Mouse (Mus musculus) spleen, adult 2 months (tissue): ENCODE results near the gene Pml. TPM values are rescaled to one million over a fixed set of nuclear protein-coding genes. Genes with fewer than 3 reads are reported as not detected.

ENCODE experiments used
- DNase-seq, 2 experiments: peaks; one replicate each; pipeline versions ENCODE4 v3.0.0 to v3.0.0-alpha.2; 2012 to 2021; ENCODE audit warnings: low spot score in 2 of 2, low read depth in 1 of 2
- H3K27ac ChIP-seq: fragments of 200-500 bp; 2 replicates; pipeline ENCODE4 v1.5.1; 2012; ENCODE audit warnings: low read length, inconsistent platforms; ENCODE audit not compliant: insufficient read depth
- H3K27me3 ChIP-seq: fragments of 200-500 bp; 2 replicates; pipeline ENCODE4 v1.6.1; 2012; ENCODE audit warnings: mild to moderate bottlenecking, moderate library complexity, low read length, inconsistent platforms; ENCODE audit not compliant: control insufficient read depth, insufficient read depth
- H3K36me3 ChIP-seq: fragments of 200-500 bp; 2 replicates; pipeline ENCODE4 v1.6.1; 2012; ENCODE audit warnings: mild to moderate bottlenecking, low read length, inconsistent platforms; ENCODE audit not compliant: control insufficient read depth, insufficient read depth
- H3K4me1 ChIP-seq: fragments of 200-500 bp; 2 replicates; pipeline ENCODE4 v1.6.1; 2011; ENCODE audit warnings: inconsistent platforms; ENCODE audit not compliant: control insufficient read depth, insufficient read depth, insufficient read length
- H3K4me3 ChIP-seq: fragments of 200-500 bp; 2 replicates; pipeline ENCODE4 v1.5.1; 2011; ENCODE audit warnings: mild to moderate bottlenecking, inconsistent platforms; ENCODE audit not compliant: insufficient read depth, insufficient read length; ENCODE audit errors: extremely low read depth
- CTCF ChIP-seq: fragments of 200-500 bp; IDR thresholded peaks from 2 replicates; pipeline ENCODE4 v1.5.1; 2011; ENCODE audit warnings: mild to moderate bottlenecking, inconsistent platforms; ENCODE audit not compliant: insufficient read depth, insufficient read length, insufficient replicate concordance; ENCODE audit errors: extremely low read depth
- POLR2A ChIP-seq: fragments of 200-500 bp; IDR thresholded peaks from 2 replicates; pipeline ENCODE4 v1.6.1; 2011; ENCODE audit warnings: low read depth, low read length, inconsistent platforms
- WGBS: fragments of 180-500 bp; shearing (Covaris S2); methylation state at CpG from one replicate; pipeline ENCODE4 v1.1.7; 2018; 5-methylcytosine and 5-hydroxymethylcytosine counted together
- polyA plus RNA-seq: library from polyadenylated mRNA; depleted of rRNA; stranded (reverse); fragments of >200 nt; gene quantifications from 2 replicates; pipeline ENCODE4 v1.2.3, GENCODE M21; 2012

Gene Pml
- polyA plus RNA-seq, 1 experiment, result 91.6 TPM

DNA sequence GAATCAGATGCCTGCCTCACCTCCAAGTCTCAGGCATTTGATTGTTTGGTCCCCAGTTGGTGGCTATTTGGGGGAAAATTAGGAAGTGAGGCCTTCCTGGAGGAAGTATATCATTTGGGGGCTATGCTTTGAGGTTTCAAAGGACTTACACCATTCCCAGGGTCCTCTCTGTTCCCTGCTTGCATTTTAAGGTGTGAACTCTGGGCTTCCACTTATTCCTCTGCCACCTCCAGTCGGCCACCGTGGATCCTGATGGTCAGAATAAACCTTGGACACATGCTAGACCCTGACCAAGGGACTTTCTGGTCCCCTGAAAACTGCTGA lies 39.3 kb downstream of the Pml start:
- DNase-seq, result no peak
- Histone ChIP-seq H3K27me3 (no peaks in the 10 kb centered on the region), H3K27ac (no peak overlapping the region), H3K36me3 (no peaks in the 10 kb centered on the region), H3K4me1 (no peaks in the 10 kb centered on the region), H3K4me3 (no peak overlapping the region)
- TF ChIP-seq POLR2A (no peak), CTCF (no peak)
- 65% methylated on average over 2 of the region's 2 CpGs for WGBS

DNA sequence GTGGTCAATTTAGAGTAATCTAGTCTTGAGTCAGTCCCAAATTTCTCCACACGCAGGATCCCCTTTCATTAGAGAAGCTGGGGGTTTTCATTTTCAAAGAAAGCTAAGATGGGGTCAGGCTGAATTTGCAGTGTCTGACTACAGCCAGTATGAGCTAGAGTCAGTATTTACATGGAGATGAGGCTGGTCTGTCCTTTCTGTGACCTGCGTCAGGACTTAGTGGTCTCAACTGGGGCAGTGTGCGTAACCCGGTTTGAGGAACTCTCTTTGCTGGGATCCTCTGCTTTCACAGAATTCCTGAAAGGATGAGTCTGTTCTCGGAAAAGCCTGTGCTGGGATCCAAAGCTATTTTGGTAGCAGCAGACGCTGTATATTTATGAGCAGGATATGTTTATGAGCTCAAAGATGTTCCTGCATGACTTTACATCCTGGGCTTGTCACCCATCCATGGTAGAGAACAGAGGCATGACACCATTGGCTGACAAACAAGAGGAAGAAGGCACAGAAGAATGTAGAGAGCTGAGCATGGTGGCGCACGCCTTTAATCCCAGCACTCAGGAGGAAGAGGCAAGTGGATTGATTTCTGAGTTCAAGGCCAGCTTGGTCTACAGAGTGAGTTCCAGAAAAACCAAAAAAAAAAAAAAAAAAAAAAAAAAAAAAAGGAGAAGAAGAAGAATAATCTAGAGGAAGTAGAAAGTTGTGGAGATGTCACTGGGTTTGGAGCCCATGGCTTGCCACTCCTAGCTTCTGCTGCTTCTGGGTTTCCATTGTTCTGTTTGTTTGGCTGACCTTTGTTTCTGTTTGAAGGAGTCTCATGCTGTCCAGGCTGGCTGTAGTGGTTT lies 39.9 kb downstream of the Pml start:
- no peak overlapping the region for H3K4me3 ChIP-seq
- DNase-seq, result no peak
- no peaks in the 10 kb centered on the region for H3K4me1 ChIP-seq
- TF ChIP-seq CTCF, result no peak
- TF ChIP-seq POLR2A, result no peak
- no peak overlapping the region for H3K27ac ChIP-seq
- no peaks in the 10 kb centered on the region for H3K27me3 ChIP-seq
- no peaks in the 10 kb centered on the region for H3K36me3 ChIP-seq
- 85% methylated on average over 8 of the region's 8 CpGs for WGBS

DNA sequence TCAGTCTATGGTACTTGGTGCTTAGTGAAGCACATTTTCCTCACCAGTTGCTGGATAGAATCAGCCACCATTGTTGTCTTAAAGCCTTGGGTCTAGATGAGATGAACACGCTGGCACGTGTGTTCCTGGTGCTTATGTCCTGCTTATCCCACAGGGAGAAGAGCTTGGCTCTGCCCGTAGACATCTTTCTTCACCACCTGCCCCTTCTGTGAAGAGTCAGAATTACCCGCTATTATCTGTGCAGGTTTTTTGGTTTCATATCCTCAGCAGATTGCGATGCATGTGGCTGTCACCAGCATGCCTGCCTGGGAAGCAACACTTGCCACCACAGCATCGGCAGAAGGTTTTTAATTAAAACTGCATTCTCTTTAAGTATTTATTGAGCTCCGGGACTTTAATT lies 43.6 kb downstream of the Pml start:
- Histone ChIP-seq H3K36me3 (no peaks in the 10 kb centered on the region), H3K4me3 (no peak overlapping the region), H3K4me1 (no peaks in the 10 kb centered on the region), H3K27ac (no peak overlapping the region), H3K27me3 (peaks cover 17% of the 10 kb centered on the region)
- no peak for DNase-seq
- 89% methylated on average over 7 of the region's 7 CpGs for WGBS
- no peak for TF ChIP-seq CTCF
- no peak for TF ChIP-seq POLR2A

DNA sequence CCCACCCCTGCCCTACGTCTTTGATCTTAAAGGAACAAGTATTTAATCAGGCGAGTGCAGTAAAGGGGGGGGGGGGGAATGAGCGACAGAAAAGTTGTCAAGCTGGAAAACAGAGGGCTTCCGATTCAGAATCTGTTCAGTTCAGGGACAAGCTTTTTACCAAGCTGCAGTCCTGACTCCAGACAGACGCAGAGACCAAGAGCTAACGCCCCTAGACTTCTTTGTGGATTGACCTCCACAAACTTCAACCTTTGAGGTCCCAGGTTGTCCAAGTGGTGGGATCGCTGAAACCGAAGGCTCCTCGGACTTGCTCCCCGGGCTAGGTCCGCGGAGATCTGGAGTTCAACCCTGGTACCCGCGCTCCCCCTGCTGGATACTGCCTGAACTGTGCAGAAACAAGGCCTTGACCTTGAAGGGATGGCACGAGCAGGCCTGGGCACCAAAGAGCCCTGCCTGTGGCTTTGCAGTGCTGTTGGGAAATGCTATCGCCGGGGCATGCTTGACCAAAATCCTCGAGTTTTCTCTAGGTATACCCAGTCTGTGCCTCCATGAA lies 45.1 kb downstream of the Pml start:
- WGBS, result 2% methylated on average over 18 of the region's 18 CpGs
- 0 out of 2 replicates have a peak, but pooled peaks cover 2% of the 10 kb centered on the region for H3K4me1 ChIP-seq
- H3K4me3 ChIP-seq, result peak overlapping the region; percentile 58
- no peak for TF ChIP-seq POLR2A
- TF ChIP-seq CTCF, result peak; percentile 97
- H3K27me3 ChIP-seq, result peaks cover 17% of the 10 kb centered on the region
- no peaks in the 10 kb centered on the region for H3K36me3 ChIP-seq
- no peak overlapping the region for H3K27ac ChIP-seq
- peak; percentile 73 to 91 for DNase-seq

DNA sequence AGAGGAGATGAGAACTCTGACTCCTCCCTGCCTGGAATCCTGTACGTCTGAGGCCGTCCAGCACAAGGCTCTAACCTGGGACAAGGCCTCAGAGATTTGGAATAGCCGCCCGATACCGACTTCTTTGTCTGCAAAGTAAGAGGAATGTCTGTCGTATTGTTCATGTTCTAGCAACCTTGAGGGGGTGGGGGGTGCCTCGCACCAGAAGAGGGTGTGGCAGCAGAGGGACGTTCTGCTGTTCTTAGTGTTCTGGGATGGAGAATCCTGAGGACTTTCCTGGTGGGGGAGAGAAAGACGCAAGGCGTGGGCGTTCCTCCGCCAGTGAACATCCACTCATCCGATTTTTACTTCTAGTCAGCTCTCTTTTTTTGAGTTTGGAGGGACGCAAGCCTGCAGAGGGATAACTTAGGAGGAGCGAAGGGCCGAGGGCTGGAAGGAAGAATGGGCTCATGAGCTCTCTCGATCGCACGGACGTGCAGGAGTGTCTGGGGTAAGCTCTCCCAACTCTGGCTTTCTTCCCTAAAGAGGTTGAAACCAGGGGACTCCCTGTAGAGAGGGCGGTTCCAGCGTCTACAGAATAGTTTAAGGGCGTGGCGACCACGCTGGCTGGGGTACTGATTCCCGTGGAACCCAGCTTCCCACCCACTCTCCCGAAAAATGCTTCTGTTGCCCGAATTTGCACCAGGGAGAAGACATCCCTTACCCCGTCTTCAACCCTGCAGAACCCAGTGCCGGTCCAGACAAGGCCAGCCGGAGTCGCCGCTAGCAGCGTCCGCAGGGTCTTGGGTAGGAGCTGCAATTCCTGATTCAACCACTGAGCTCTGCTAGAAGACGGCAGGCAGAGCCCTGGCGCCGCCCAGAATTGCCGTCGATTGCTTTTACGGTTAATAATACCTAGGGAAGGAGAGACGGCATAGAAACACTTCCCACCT lies 45.8 kb downstream of the Pml start, which contains the start of the genes Islr and Islr2:
TSS of gene Islr (minus strand) at position 791 of the 932 bp plus-strand sequence.
TSS of gene Islr2 (minus strand) at position 804 of the 932 bp plus-strand sequence.
- H3K27ac ChIP-seq, result no peak within 1 kb of the TSS
- TF ChIP-seq CTCF (peak; percentile 37; the same call in 1 of the 2 replicates), POLR2A (no peak)
- DNase-seq, result peak; percentile 52 to 65
- H3K4me3 ChIP-seq, result peak within 1 kb of the TSS; percentile 58
- H3K4me1 ChIP-seq, result peaks cover 5% of the 10 kb centered on the region
- WGBS, result 8% methylated on average over 42 of the region's 42 CpGs
- H3K27me3 ChIP-seq, result peaks cover 21% of the 10 kb centered on the region
- no peaks in the 10 kb centered on the region for H3K36me3 ChIP-seq

DNA sequence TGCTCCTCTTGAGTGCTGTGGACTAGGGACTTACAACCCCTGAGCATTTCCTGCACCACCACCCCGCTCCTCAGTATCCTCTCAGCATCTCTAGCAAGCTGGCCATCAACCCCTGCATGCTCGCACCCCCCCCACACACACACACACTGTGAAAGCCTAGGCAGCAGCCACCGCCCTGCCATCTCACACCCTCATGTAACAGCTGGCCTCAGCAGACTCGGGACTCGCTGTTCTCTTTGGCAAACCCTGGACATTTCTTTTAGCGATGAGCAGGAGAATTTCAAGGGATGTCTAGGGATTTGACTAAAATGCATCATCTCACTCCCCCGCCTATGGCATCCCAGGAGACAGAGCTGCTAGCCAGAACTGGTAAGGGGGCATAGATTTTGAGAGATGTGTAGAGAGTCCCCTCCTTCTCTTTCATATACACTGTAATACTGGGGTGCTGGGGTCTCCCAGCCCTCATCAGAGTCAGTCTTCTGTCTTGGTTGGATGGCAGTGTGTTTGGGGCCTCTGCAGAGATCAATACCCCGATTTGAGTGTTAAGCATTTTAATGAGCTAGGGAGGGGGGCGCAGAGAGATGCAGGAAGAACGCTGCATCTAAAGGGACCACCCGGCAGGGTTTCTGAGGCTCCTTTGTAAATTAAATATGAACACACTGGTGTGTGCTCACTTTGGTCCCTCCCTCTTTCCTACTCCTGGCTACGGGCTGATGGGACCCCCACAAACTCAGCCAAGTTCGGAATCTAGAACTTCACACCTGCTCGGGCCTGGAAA lies 46.7 kb downstream of the Pml start:
- Histone ChIP-seq H3K36me3 (no peaks in the 10 kb centered on the region), H3K4me1 (peaks cover 13% of the 10 kb centered on the region), H3K4me3 (no peak overlapping the region), H3K27ac (no peak overlapping the region), H3K27me3 (peaks cover 26% of the 10 kb centered on the region)
- 18% methylated on average over 14 of the region's 14 CpGs for WGBS
- DNase-seq, result no peak
- TF ChIP-seq CTCF (no peak), POLR2A (no peak)
